Mouse (Mus musculus) olfactory bulb, adult 2 months (tissue): ENCODE data around the gene Asb8.

Experiments used
- CTCF ChIP-seq: fragments of 200-500 bp; IDR thresholded peaks from 2 replicates; pipeline ENCODE4 v1.5.1; 2012; ENCODE audit warnings: low read depth, mild to moderate bottlenecking, low read length, moderate library complexity; ENCODE audit not compliant: insufficient read depth
- POLR2A ChIP-seq: fragments of 200-500 bp; IDR thresholded peaks from 2 replicates; pipeline ENCODE4 v1.6.1; 2012; ENCODE audit warnings: mild to moderate bottlenecking, low read depth, low read length, moderate library complexity; ENCODE audit not compliant: insufficient read depth

GRCm38 (mm10) chr15:98214130-98214529, 48.7 kb upstream of the Asb8 start:
- no peak for TF ChIP-seq CTCF
- no peak for TF ChIP-seq POLR2A
